Mouse (Mus musculus): ENCODE data around the gene Qtrt1. TPM values are rescaled to one million over a fixed set of nuclear protein-coding genes. Genes with fewer than 3 reads are reported as not detected.

Gene Qtrt1
- polyA plus RNA-seq (2015; fragmentation: Nextera tagmentation; extraction: Ambion mirVana) = 52.3 and 53.0 TPM in 2 replicates

GRCm38 (mm10) chr9:21411669-21412550, at the start of gene Qtrt1:
TSS of gene Qtrt1 (plus strand) at chr9:21411837.
- WGBS = 2% methylated on average over 53 of the region's 53 CpGs
- Histone ChIP-seq H3K9ac (replicated peaks) (peak within 1 kb of the TSS; percentile 85), H3K4me1 (replicated peaks) (peaks cover 29% of the 10 kb centered on the region), H3K9me3 (no peaks in the 10 kb centered on the region), H3K4me2 (replicated peaks) (peak within 1 kb of the TSS; percentile 87), H3K36me3 (peaks cover 31% of the 10 kb centered on the region), H3K4me3 (replicated peaks) (peak within 1 kb of the TSS; percentile 76), H3K27me3 (no peaks in the 10 kb centered on the region), H3K27ac (peak within 1 kb of the TSS; percentile 77)
- peak; percentile 97 for ATAC-seq

- 41% methylated on average over 14 of the region's 14 CpGs for WGBS
- peak; percentile 24 for ATAC-seq
- Histone ChIP-seq H3K4me1 (replicated peaks) (peaks cover 27% of the 10 kb centered on the region), H3K4me3 (replicated peaks) (peak overlapping the region; percentile 33), H3K36me3 (peaks cover 3% of the 10 kb centered on the region; the same call in 1 of the 2 replicates), H3K27ac (peak overlapping the region; percentile 91), H3K4me2 (replicated peaks) (peak overlapping the region; percentile 55), H3K9me3 (no peaks in the 10 kb centered on the region), H3K27me3 (peaks cover 5% of the 10 kb centered on the region), H3K9ac (replicated peaks) (peak overlapping the region; percentile 55; the same call in 1 of the 2 replicates)
Observed at GRCm38 (mm10) chr9:21366541-21367220, 45.0 kb upstream of the Qtrt1 start.

- H3K36me3 ChIP-seq = peaks cover 10% of the 10 kb centered on the region
Observed at GRCm38 (mm10) chr9:21367357-21368111, 44.1 kb upstream of the Qtrt1 start, which contains the start of gene Ilf3. TSS of gene Ilf3 (plus strand) at chr9:21367871.

GRCm38 (mm10) chr9:21368131-21368584, 43.5 kb upstream of the Qtrt1 start:
- Histone ChIP-seq H3K4me2 (replicated peaks) (peak overlapping the region; percentile 91), H3K4me3 (replicated peaks) (peak overlapping the region; percentile 92), H3K4me1 (replicated peaks) (peaks cover 38% of the 10 kb centered on the region), H3K27me3 (no peaks in the 10 kb centered on the region), H3K36me3 (peaks cover 15% of the 10 kb centered on the region), H3K9me3 (no peaks in the 10 kb centered on the region), H3K27ac (peak overlapping the region; percentile 92), H3K9ac (replicated peaks) (peak overlapping the region; percentile 85)
- ATAC-seq = peak; percentile 77
- WGBS = 1% methylated on average over 31 of the region's 38 CpGs

More at GRCm38 (mm10) chr9:21367357-21368111, 44.1 kb upstream of the Qtrt1 start, which contains the start of gene Ilf3:
- H3K9ac ChIP-seq (replicated peaks) = peak within 1 kb of the TSS; percentile 85
- H3K4me1 ChIP-seq (replicated peaks) = peaks cover 31% of the 10 kb centered on the region
- peak within 1 kb of the TSS; percentile 91 for H3K4me2 ChIP-seq (replicated peaks)
- H3K27ac ChIP-seq = peak within 1 kb of the TSS; percentile 92
- under 1% methylated on average over 65 of the region's 66 CpGs for WGBS
- no peaks in the 10 kb centered on the region for H3K9me3 ChIP-seq
- H3K27me3 ChIP-seq = no peaks in the 10 kb centered on the region; the same call in 1 of the 2 replicates
- peak; percentile 93 for ATAC-seq
- H3K4me3 ChIP-seq (replicated peaks) = peak within 1 kb of the TSS; percentile 92

GRCm38 (mm10) chr9:21369080-21369479, 42.6 kb upstream of the Qtrt1 start:
- H3K27ac ChIP-seq = no peak overlapping the region

GRCm38 (mm10) chr9:21370876-21371275, 40.8 kb upstream of the Qtrt1 start:
- H3K27me3 ChIP-seq = no peaks in the 10 kb centered on the region
- no peak for ATAC-seq

More at GRCm38 (mm10) chr9:21369080-21369479, 42.6 kb upstream of the Qtrt1 start:
- peaks cover 15% of the 10 kb centered on the region for H3K36me3 ChIP-seq
- peaks cover 42% of the 10 kb centered on the region for H3K4me1 ChIP-seq (replicated peaks)
- peak overlapping the region; percentile 85 for H3K9ac ChIP-seq (replicated peaks)
- no peaks in the 10 kb centered on the region for H3K27me3 ChIP-seq
- peak overlapping the region; percentile 91 for H3K4me2 ChIP-seq (replicated peaks)
- 69% methylated on average over 11 of the region's 11 CpGs for WGBS
- ATAC-seq = no peak
- H3K9me3 ChIP-seq = no peaks in the 10 kb centered on the region
- H3K4me3 ChIP-seq (replicated peaks) = peak overlapping the region; percentile 92

GRCm38 (mm10) chr9:21372508-21372907, 39.1 kb upstream of the Qtrt1 start:
- Histone ChIP-seq H3K9me3 (no peaks in the 10 kb centered on the region), H3K9ac (replicated peaks) (no peak overlapping the region)

More at GRCm38 (mm10) chr9:21370876-21371275, 40.8 kb upstream of the Qtrt1 start:
- peaks cover 15% of the 10 kb centered on the region for H3K36me3 ChIP-seq
- 0 out of 2 replicates have a peak overlapping the region, but pooled peaks have one; percentile 20 for H3K4me3 ChIP-seq (replicated peaks)
- H3K9me3 ChIP-seq = no peaks in the 10 kb centered on the region
- H3K4me2 ChIP-seq (replicated peaks) = peak overlapping the region; percentile 91
- 86% methylated on average over 2 of the region's 2 CpGs for WGBS
- H3K27ac ChIP-seq = no peak overlapping the region
- H3K9ac ChIP-seq (replicated peaks) = no peak overlapping the region
- peaks cover 42% of the 10 kb centered on the region for H3K4me1 ChIP-seq (replicated peaks)

GRCm38 (mm10) chr9:21379195-21379594, 32.4 kb upstream of the Qtrt1 start:
- Histone ChIP-seq H3K9me3 (no peaks in the 10 kb centered on the region), H3K4me2 (replicated peaks) (no peak overlapping the region), H3K27ac (no peak overlapping the region), H3K4me1 (replicated peaks) (peaks cover 48% of the 10 kb centered on the region), H3K4me3 (replicated peaks) (no peak overlapping the region), H3K36me3 (no peaks in the 10 kb centered on the region; the same call in 1 of the 2 replicates), H3K9ac (replicated peaks) (no peak overlapping the region), H3K27me3 (no peaks in the 10 kb centered on the region)
- WGBS = 90% methylated on average over 3 of the region's 3 CpGs
- ATAC-seq = no peak

More at GRCm38 (mm10) chr9:21372508-21372907, 39.1 kb upstream of the Qtrt1 start:
- Histone ChIP-seq H3K27ac (no peak overlapping the region), H3K4me3 (replicated peaks) (no peak overlapping the region), H3K27me3 (no peaks in the 10 kb centered on the region), H3K4me1 (replicated peaks) (peaks cover 49% of the 10 kb centered on the region), H3K36me3 (peaks cover 15% of the 10 kb centered on the region), H3K4me2 (replicated peaks) (no peak overlapping the region)
- ATAC-seq = no peak
- WGBS = 76% methylated on average over 1 of the region's 1 CpGs

GRCm38 (mm10) chr9:21380868-21381267, 30.8 kb upstream of the Qtrt1 start:
- no peaks in the 10 kb centered on the region for H3K9me3 ChIP-seq
- no peaks in the 10 kb centered on the region for H3K36me3 ChIP-seq
- no peaks in the 10 kb centered on the region for H3K27me3 ChIP-seq
- no peak overlapping the region for H3K27ac ChIP-seq
- peaks cover 53% of the 10 kb centered on the region for H3K4me1 ChIP-seq (replicated peaks)
- no peak overlapping the region for H3K4me2 ChIP-seq (replicated peaks)
- no peak for ATAC-seq
- no peak overlapping the region for H3K4me3 ChIP-seq (replicated peaks)
- H3K9ac ChIP-seq (replicated peaks) = no peak overlapping the region

- Histone ChIP-seq H3K9ac (replicated peaks) (no peak overlapping the region), H3K4me3 (replicated peaks) (no peak overlapping the region), H3K36me3 (peaks cover 13% of the 10 kb centered on the region), H3K9me3 (no peaks in the 10 kb centered on the region), H3K4me1 (replicated peaks) (peaks cover 39% of the 10 kb centered on the region), H3K27ac (no peak overlapping the region), H3K27me3 (no peaks in the 10 kb centered on the region), H3K4me2 (replicated peaks) (no peak overlapping the region)
- ATAC-seq = no peak
Observed at GRCm38 (mm10) chr9:21383966-21384365, 27.7 kb upstream of the Qtrt1 start.

- Histone ChIP-seq H3K4me3 (replicated peaks) (no peak overlapping the region), H3K4me1 (replicated peaks) (no peaks in the 10 kb centered on the region), H3K9ac (replicated peaks) (no peak overlapping the region), H3K27ac (no peak overlapping the region), H3K9me3 (no peaks in the 10 kb centered on the region), H3K27me3 (no peaks in the 10 kb centered on the region), H3K4me2 (replicated peaks) (no peak overlapping the region), H3K36me3 (peaks cover 99% of the 10 kb centered on the region)
- WGBS = 87% methylated on average over 10 of the region's 10 CpGs
- ATAC-seq = no peak
Observed at GRCm38 (mm10) chr9:21392646-21393175, 18.9 kb upstream of the Qtrt1 start.
